Mouse (Mus musculus) stomach, postnatal 0 days (tissue): ENCODE data around the gene Tnr. TPM values are rescaled to one million over a fixed set of nuclear protein-coding genes. Genes with fewer than 3 reads are reported as not detected.

Experiments
- ATAC-seq: fragments of 200-750 bp; cut with Nextera tagmentation; 2 replicates; pipeline ENCODE4 v1.8.0; 2017; ENCODE audit not compliant: low FRiP score, low TSS enrichment
- DNase-seq: peaks from one replicate; pipeline ENCODE4 v3.0.0-alpha.2; 2016; ENCODE audit warnings: low spot score
- H3K27ac ChIP-seq: fragments of 300-500 bp; sonication (generic); replicated peaks from 2 replicates; pipeline ENCODE4 v1.5.1; 2014; ENCODE audit warnings: mild to moderate bottlenecking, control low read depth
- H3K27me3 ChIP-seq: fragments of 300-500 bp; sonication (generic); 2 replicates; pipeline ENCODE4 v1.6.1; 2014; ENCODE audit warnings: low read length; ENCODE audit not compliant: control insufficient read depth, insufficient read depth
- H3K36me3 ChIP-seq: fragments of 300-500 bp; sonication (generic); 2 replicates; pipeline ENCODE4 v1.6.1; 2014; ENCODE audit warnings: low read length, mixed read lengths; ENCODE audit not compliant: control insufficient read depth, insufficient read depth
- H3K4me1 ChIP-seq: fragments of 300-500 bp; sonication (generic); replicated peaks from 2 replicates; pipeline ENCODE4 v1.6.1; 2014; ENCODE audit warnings: antibody characterized with exemption; ENCODE audit not compliant: control insufficient read depth, insufficient read depth
- H3K4me2 ChIP-seq: fragments of 300-500 bp; sonication (generic); replicated peaks from 2 replicates; pipeline ENCODE4 v1.6.1; 2014; ENCODE audit warnings: low read depth, mild to moderate bottlenecking, control low read depth, moderate library complexity
- H3K4me3 ChIP-seq: fragments of 300-500 bp; sonication (generic); 2 replicates; pipeline ENCODE4 v1.5.1; 2014; ENCODE audit warnings: low read depth, low read length, control low read depth
- H3K9ac ChIP-seq: fragments of 300-500 bp; sonication (generic); 2 replicates; pipeline ENCODE4 v1.6.1; 2014; ENCODE audit warnings: mild to moderate bottlenecking, low read length, control low read depth, mixed read lengths
- H3K9me3 ChIP-seq: fragments of 300-500 bp; sonication (generic); 2 replicates; pipeline ENCODE4 v1.6.1; 2016; ENCODE audit warnings: low read length; ENCODE audit not compliant: control insufficient read depth
- CTCF ChIP-seq: IDR thresholded peaks from 2 replicates; pipeline ENCODE4 v1.5.1; 2016; ENCODE audit warnings: antibody characterized with exemption, low read depth, mild to moderate bottlenecking, moderate library complexity
- EP300 ChIP-seq: optimal IDR thresholded peaks from 2 replicates; pipeline ENCODE3; 2016; ENCODE audit warnings: antibody characterized with exemption
- whole genome bisulfite sequencing: fragments of 180-500 bp; shearing (Covaris S2); extraction: QIAGEN DNeasy Blood & Tissue Kit; methylation state at CpG from one replicate; pipeline ENCODE4 v1.1.7; 2014; 5-methylcytosine and 5-hydroxymethylcytosine counted together
- polyA plus RNA-seq: library from polyadenylated mRNA; unstranded; fragments of >200 nt; fragmentation: Nextera tagmentation; extraction: Ambion mirVana; gene quantifications from 2 replicates; pipeline ENCODE4 v1.2.1, GENCODE M21; 2015

The Tnr gene
- polyA plus RNA-seq, 1 experiment from 2014 or later = 0.10 TPM

GRCm38 (mm10) chr1:159655241-159655640 lies 131.7 kb downstream of the Tnr start:
- no peaks in the 10 kb centered on the region for H3K9me3 ChIP-seq

GRCm38 (mm10) chr1:159657856-159658542 lies 134.4 kb downstream of the Tnr start:
- TF ChIP-seq CTCF (no peak), EP300 (no peak)
- Histone ChIP-seq H3K9me3 (no peaks in the 10 kb centered on the region), H3K4me1 (no peaks in the 10 kb centered on the region), H3K27me3 (no peaks in the 10 kb centered on the region), H3K4me3 (no peak overlapping the region), H3K27ac (no peak overlapping the region), H3K9ac (no peak overlapping the region), H3K36me3 (no peaks in the 10 kb centered on the region), H3K4me2 (no peak overlapping the region)
- WGBS = 47% methylated on average over 11 of the region's 11 CpGs
- DNase-seq (no peak), ATAC-seq (no peak)

More at GRCm38 (mm10) chr1:159655241-159655640, 131.7 kb downstream of the Tnr start:
- Histone ChIP-seq H3K4me1 (no peaks in the 10 kb centered on the region), H3K36me3 (no peaks in the 10 kb centered on the region), H3K9ac (no peak overlapping the region), H3K27me3 (no peaks in the 10 kb centered on the region), H3K4me2 (no peak overlapping the region), H3K27ac (no peak overlapping the region), H3K4me3 (no peak overlapping the region)
- WGBS = 68% methylated on average over 3 of the region's 3 CpGs
- no peak for ATAC-seq
- no peak for DNase-seq
- TF ChIP-seq EP300 = no peak
- TF ChIP-seq CTCF = no peak

GRCm38 (mm10) chr1:159660620-159661501 lies 137.3 kb downstream of the Tnr start:
- H3K9ac ChIP-seq = no peak overlapping the region
- H3K36me3 ChIP-seq = no peaks in the 10 kb centered on the region
- no peak overlapping the region for H3K27ac ChIP-seq
- no peaks in the 10 kb centered on the region for H3K9me3 ChIP-seq
- no peaks in the 10 kb centered on the region for H3K27me3 ChIP-seq
- DNase-seq (no peak), ATAC-seq (no peak)
- TF ChIP-seq EP300 = no peak
- no peak for TF ChIP-seq CTCF
- WGBS = 53% methylated on average over 6 of the region's 6 CpGs
- H3K4me1 ChIP-seq = no peaks in the 10 kb centered on the region
- no peak overlapping the region for H3K4me3 ChIP-seq
- no peak overlapping the region for H3K4me2 ChIP-seq

- WGBS = 78% methylated on average over 3 of the region's 3 CpGs
- H3K9me3 ChIP-seq = no peaks in the 10 kb centered on the region
- H3K4me3 ChIP-seq = no peak overlapping the region
- TF ChIP-seq EP300 = no peak
- TF ChIP-seq CTCF = no peak
- ATAC-seq = no peak
- no peaks in the 10 kb centered on the region for H3K4me1 ChIP-seq
- no peak overlapping the region for H3K27ac ChIP-seq
- H3K9ac ChIP-seq = no peak overlapping the region
- no peaks in the 10 kb centered on the region for H3K27me3 ChIP-seq
- DNase-seq = no peak
- no peaks in the 10 kb centered on the region for H3K36me3 ChIP-seq
- no peak overlapping the region for H3K4me2 ChIP-seq
Observed at GRCm38 (mm10) chr1:159664496-159664895, 140.9 kb downstream of the Tnr start.

- H3K36me3 ChIP-seq = no peaks in the 10 kb centered on the region
- no peak overlapping the region for H3K27ac ChIP-seq
- no peak overlapping the region for H3K9ac ChIP-seq
- H3K4me1 ChIP-seq = no peaks in the 10 kb centered on the region
- no peak overlapping the region for H3K4me3 ChIP-seq
- ATAC-seq = no peak
- 80% methylated on average over 4 of the region's 4 CpGs for WGBS
- H3K27me3 ChIP-seq = no peaks in the 10 kb centered on the region
- H3K9me3 ChIP-seq = no peaks in the 10 kb centered on the region
- TF ChIP-seq CTCF (no peak), EP300 (no peak)
- H3K4me2 ChIP-seq = no peak overlapping the region
- no peak for DNase-seq
Observed at GRCm38 (mm10) chr1:159664945-159665344, 141.4 kb downstream of the Tnr start.
